ENCODE assay signal across 20 mouse cellular contexts in genomic region chr5:63910171-63910960, GRCm38 (mm10).
"Had no signal": no experiment of that assay in that cellular context is flagged by ENCODE, and none has a peak within 500 bp of the region (broad histone marks: within the 10 kb centered on the region; RNA-seq: fewer than 3 reads in every experiment).

No protein-coding gene starts in this region.

- H3K4me2 ChIP-seq: limb, embryonic 12.5 days; limb, embryonic 15.5 days; liver, embryonic 13.5 days; lung, embryonic 15.5 days; midbrain, embryonic 11.5 days; stomach, embryonic 15.5 days had no signal

- DNase-seq: kidney, adult 2 months; kidney, postnatal 25 days; layer of hippocampus, postnatal 36 days; left cerebral cortex, postnatal 4 days; liver, embryonic 13.5 days; lung, postnatal 36 days; midbrain, embryonic 14.5 days; right cerebral cortex, adult 18-20 months; right cerebral cortex, postnatal 14 days; right cerebral cortex, postnatal 4 days; spleen, adult 18-20 months; thymus, postnatal 25 days had no signal

- H3K9ac ChIP-seq: limb, embryonic 12.5 days; limb, embryonic 15.5 days; liver, embryonic 13.5 days; lung, embryonic 15.5 days; stomach, embryonic 15.5 days had no signal

- H3K9me3 ChIP-seq: limb, embryonic 12.5 days; limb, embryonic 15.5 days; liver, embryonic 13.5 days; lung, embryonic 15.5 days; stomach, embryonic 15.5 days had no signal

- ATAC-seq: intestine, postnatal 0 days had no signal

- H3K4me1 ChIP-seq: limb, embryonic 12.5 days; liver, embryonic 13.5 days; lung, embryonic 15.5 days; stomach, embryonic 15.5 days had no signal

- H3K4me3 ChIP-seq: left cerebral cortex, adult 2 months; limb, embryonic 12.5 days; limb, embryonic 15.5 days; liver, embryonic 13.5 days; lung, embryonic 15.5 days; stomach, embryonic 15.5 days had no signal

- H3K27me3 ChIP-seq: limb, embryonic 12.5 days; limb, embryonic 15.5 days; liver, embryonic 13.5 days; lung, embryonic 15.5 days; stomach, embryonic 15.5 days had no signal

- H3K36me3 ChIP-seq: liver, embryonic 13.5 days; lung, embryonic 15.5 days; stomach, embryonic 15.5 days had no signal

- H3K27ac ChIP-seq: kidney, postnatal 0 days; left cerebral cortex, adult 2 months; limb, embryonic 12.5 days; limb, embryonic 15.5 days; liver, embryonic 13.5 days; lung, embryonic 15.5 days; stomach, embryonic 15.5 days had no signal
